Mouse (Mus musculus): Measurements from ENCODE around the gene Zmym6. TPM values are rescaled to one million over a fixed set of nuclear protein-coding genes. Genes with fewer than 3 reads are reported as not detected.
A peak's percentile ranks its signal among the peaks of the same experiment; 100 is the strongest.

The Zmym6 gene
- polyA plus RNA-seq, 1 experiment from 2014 or later: 30.3 TPM

- Histone ChIP-seq H3K9ac (peak overlapping the region; percentile 32; the same call in 1 of the 2 replicates), H3K27ac (replicated peaks) (no peak overlapping the region), H3K27me3 (no peaks in the 10 kb centered on the region), H3K4me2 (peak overlapping the region; percentile 88), H3K9me3 (no peaks in the 10 kb centered on the region), H3K4me1 (replicated peaks) (peaks cover 61% of the 10 kb centered on the region), H3K36me3 (no peaks in the 10 kb centered on the region), H3K4me3 (0 out of 2 replicates have a peak overlapping the region, but pooled peaks have one; percentile 2)
- 20% methylated on average over 5 of the region's 5 CpGs for WGBS
- no peak for ATAC-seq (ENCODE audit: low FRiP score, low read depth)
These were observed 93.7 kb downstream of the Zmym6 start for GRCm38 (mm10) chr4:127170866-127171265.

GRCm38 (mm10) chr4:127171341-127171905, 94.2 kb downstream of the Zmym6 start:
- ATAC-seq (ENCODE audit: low FRiP score, low read depth): no peak
- peak overlapping the region; percentile 88 for H3K4me2 ChIP-seq
- no peaks in the 10 kb centered on the region for H3K9me3 ChIP-seq
- 42% methylated on average over 4 of the region's 4 CpGs for WGBS
- 0 out of 2 replicates have a peak overlapping the region, but pooled peaks have one; percentile 2 for H3K4me3 ChIP-seq
- no peak overlapping the region for H3K27ac ChIP-seq (replicated peaks)
- H3K36me3 ChIP-seq: no peaks in the 10 kb centered on the region
- H3K27me3 ChIP-seq: no peaks in the 10 kb centered on the region
- peaks cover 61% of the 10 kb centered on the region for H3K4me1 ChIP-seq (replicated peaks)
- H3K9ac ChIP-seq: peak overlapping the region; percentile 32; the same call in 1 of the 2 replicates

GRCm38 (mm10) chr4:127172119-127172518, 94.9 kb downstream of the Zmym6 start:
- Histone ChIP-seq H3K27me3 (no peaks in the 10 kb centered on the region), H3K4me2 (peak overlapping the region; percentile 38), H3K4me3 (0 out of 2 replicates have a peak overlapping the region, but pooled peaks have one; percentile 11), H3K27ac (replicated peaks) (no peak overlapping the region), H3K9ac (no peak overlapping the region), H3K36me3 (no peaks in the 10 kb centered on the region), H3K4me1 (replicated peaks) (peaks cover 61% of the 10 kb centered on the region), H3K9me3 (no peaks in the 10 kb centered on the region)
- no peak for ATAC-seq (ENCODE audit: low FRiP score, low read depth)
- 15% methylated on average over 7 of the region's 7 CpGs for WGBS

- no peaks in the 10 kb centered on the region for H3K9me3 ChIP-seq
- no peak overlapping the region for H3K4me3 ChIP-seq
- 62% methylated on average over 4 of the region's 4 CpGs for WGBS
- peaks cover 56% of the 10 kb centered on the region for H3K4me1 ChIP-seq (replicated peaks)
- no peaks in the 10 kb centered on the region for H3K36me3 ChIP-seq
- no peak for ATAC-seq (ENCODE audit: low FRiP score, low read depth)
- H3K4me2 ChIP-seq: peak overlapping the region; percentile 38
- H3K9ac ChIP-seq: 0 out of 2 replicates have a peak overlapping the region, but pooled peaks have one; percentile 20
- no peak overlapping the region for H3K27ac ChIP-seq (replicated peaks)
- no peaks in the 10 kb centered on the region for H3K27me3 ChIP-seq
These were observed 95.4 kb downstream of the Zmym6 start for GRCm38 (mm10) chr4:127172614-127173013.

- peak overlapping the region; percentile 38; the same call in 1 of the 2 replicates for H3K4me2 ChIP-seq
- WGBS: 7% methylated on average over 8 of the region's 8 CpGs
- H3K9me3 ChIP-seq: no peaks in the 10 kb centered on the region
- peaks cover 54% of the 10 kb centered on the region for H3K4me1 ChIP-seq (replicated peaks)
- no peaks in the 10 kb centered on the region for H3K36me3 ChIP-seq
- H3K27ac ChIP-seq (replicated peaks): no peak overlapping the region
- H3K4me3 ChIP-seq: no peak overlapping the region
- no peak for ATAC-seq (ENCODE audit: low FRiP score, low read depth)
- H3K27me3 ChIP-seq: no peaks in the 10 kb centered on the region
- 0 out of 2 replicates have a peak overlapping the region, but pooled peaks have one; percentile 20 for H3K9ac ChIP-seq
These were observed 96.3 kb downstream of the Zmym6 start for GRCm38 (mm10) chr4:127173461-127173860.

Other genes with a start within 250 kb of the Zmym6 start
- gene Zmym4, start 109.2 kb upstream of the Zmym6 start, polyA plus RNA-seq (2015; fragmentation: Nextera tagmentation; extraction: Ambion mirVana): 25.4 and 26.1 TPM in 2 replicates
- 64.1 and 73.2 TPM in 2 replicates for gene Sfpq, start 56.1 kb upstream of the Zmym6 start, polyA plus RNA-seq (2015; fragmentation: Nextera tagmentation; extraction: Ambion mirVana)
- 26.0 and 26.3 TPM in 2 replicates for gene Zmym1, start 16.2 kb upstream of the Zmym6 start, polyA plus RNA-seq (2015; fragmentation: Nextera tagmentation; extraction: Ambion mirVana)
- 17.4 and 17.6 TPM in 2 replicates for gene Tmem35b, start 46.3 kb downstream of the Zmym6 start, polyA plus RNA-seq (2015; fragmentation: Nextera tagmentation; extraction: Ambion mirVana)
- gene Dlgap3, start 91.8 kb downstream of the Zmym6 start, polyA plus RNA-seq (2015; fragmentation: Nextera tagmentation; extraction: Ambion mirVana): 24.9 and 32.0 TPM in 2 replicates
- 53.7 and 56.6 TPM in 2 replicates for gene Smim12, start 166.4 kb downstream of the Zmym6 start, polyA plus RNA-seq (2015; fragmentation: Nextera tagmentation; extraction: Ambion mirVana)
- gene Gja4, start 236.7 kb downstream of the Zmym6 start, polyA plus RNA-seq (2015; fragmentation: Nextera tagmentation; extraction: Ambion mirVana): 20.9 and 23.2 TPM in 2 replicates